Mouse (Mus musculus): ENCODE measurements around the gene Ifnlr1. TPM values are rescaled to one million over a fixed set of nuclear protein-coding genes. Genes with fewer than 3 reads are reported as not detected.
A peak's percentile ranks its signal among the peaks of the same experiment; 100 is the strongest.
"Not testable (repeated sequence)": the region's sequence is repeated elsewhere in the genome, so short reads cannot be mapped to it uniquely, and the experiment has no call there.

The Ifnlr1 gene
- total RNA-seq, 2 experiments from 2014 or later: 0.24 to 0.26 TPM

DNA sequence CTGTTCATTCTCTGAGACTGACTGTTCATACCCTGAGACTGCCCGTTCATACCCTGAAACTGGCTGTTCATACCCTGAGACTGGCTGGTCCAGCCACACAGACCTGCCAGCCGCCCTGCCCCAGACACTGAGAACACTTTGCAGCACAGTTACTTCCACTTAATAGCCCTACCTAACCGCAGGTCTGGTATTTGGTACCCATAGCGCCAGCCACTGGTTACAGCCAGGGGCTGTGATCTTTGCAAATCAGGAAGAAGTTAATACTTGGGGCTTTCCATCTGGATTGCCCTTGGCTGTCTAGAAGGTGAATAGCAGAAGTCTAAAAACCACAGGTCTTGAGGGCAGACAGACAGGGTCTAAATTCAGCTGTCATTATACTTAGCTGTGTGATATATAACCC lies 6.8 kb upstream of the Ifnlr1 start:
- intact Hi-C loops (cut with DNase I): no loop called here
- no peak for DNase-seq (ENCODE audit: extremely low spot score in 1 of 2, low spot score in 2 of 2)

DNA sequence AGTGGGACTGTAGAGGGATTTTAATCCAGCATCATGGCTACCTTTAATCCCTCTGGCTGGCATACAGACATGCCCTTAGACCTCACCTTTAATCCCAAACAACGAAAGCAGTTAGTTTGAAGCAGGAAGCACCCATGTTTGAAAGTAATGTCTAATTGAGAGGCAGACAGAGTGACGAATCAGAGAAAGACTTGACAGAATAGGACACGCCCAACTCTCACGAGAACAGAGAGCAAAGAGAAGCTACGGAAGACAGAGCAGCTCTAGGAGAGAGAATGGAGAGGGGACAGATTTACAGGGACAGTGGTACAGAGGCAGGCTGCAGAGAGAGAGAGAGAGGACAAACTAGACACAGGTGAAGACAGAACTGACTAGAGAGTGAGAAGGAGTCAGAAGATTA lies 4.3 kb upstream of the Ifnlr1 start:
- intact Hi-C loops (cut with DNase I): no loop called here
- no peak for DNase-seq (ENCODE audit: extremely low spot score in 1 of 2, low spot score in 2 of 2)

DNA sequence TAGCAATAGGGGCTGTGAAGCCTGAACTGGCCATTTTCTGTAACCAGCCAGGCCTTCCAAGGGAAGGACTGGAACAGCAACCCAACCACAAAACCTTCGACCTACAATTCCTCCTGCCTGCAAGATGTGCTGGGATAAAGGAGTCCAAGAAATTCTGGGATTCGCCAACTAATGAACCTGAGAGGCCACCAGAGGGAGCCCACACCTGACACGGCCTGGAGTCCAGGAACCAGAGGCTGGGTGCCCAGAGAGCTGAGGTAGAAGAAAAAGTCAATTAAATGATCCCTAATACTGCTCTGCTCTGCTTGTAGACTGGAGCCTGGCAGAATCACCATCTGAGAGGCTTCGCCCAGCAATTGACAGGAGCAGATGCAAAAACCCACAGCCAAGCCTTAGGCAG lies 2.5 kb upstream of the Ifnlr1 start:
- intact Hi-C loops (cut with DNase I): no loop called here
- DNase-seq (ENCODE audit: extremely low spot score in 1 of 2, low spot score in 2 of 2): peak in 1 of 2 experiments; percentile 44

DNA sequence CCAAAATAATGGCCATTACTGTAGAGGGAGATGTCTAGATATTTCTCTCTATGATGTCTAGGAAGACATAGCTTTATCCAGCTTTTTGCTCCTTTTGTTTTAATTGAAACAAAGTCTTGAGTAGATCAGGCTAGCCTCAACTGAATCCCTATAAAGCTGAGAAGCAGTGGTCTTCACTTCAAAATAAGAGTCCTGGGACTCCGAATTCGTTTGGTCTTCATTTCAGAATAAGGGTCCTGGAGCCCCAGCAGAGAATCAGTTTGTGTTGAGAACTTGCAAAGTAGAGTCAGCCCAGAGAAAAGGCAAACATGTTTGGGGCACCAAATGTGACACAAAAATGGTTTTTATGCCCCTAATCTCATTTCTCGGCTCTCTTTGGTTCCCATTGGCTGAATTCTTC lies 1.4 kb upstream of the Ifnlr1 start:
- DNase-seq (ENCODE audit: extremely low spot score in 1 of 2, low spot score in 2 of 2): no peak
- intact Hi-C loops (cut with DNase I): no loop called here

DNA sequence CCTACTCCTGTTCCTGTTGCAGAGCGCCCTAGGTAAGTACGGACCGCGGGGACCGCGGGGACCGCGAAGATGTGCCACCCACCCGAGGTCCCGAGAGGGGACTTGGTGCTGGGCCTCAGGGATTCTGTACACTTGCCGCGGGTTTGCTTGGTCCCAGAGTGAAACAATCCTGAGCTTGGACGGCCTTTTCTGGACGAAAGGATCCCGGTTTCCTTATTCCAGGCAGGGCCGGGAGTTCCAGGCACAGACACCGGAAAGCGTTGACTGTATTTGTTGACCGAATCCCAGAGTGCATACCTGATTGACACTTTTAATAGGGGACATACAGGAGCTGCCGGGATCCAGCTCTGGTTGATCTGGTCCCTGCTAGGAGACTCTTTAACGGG lies 474 bp downstream of the Ifnlr1 start:
- DNase-seq (ENCODE audit: extremely low spot score in 1 of 2, low spot score in 2 of 2): no peak
- intact Hi-C loops (cut with DNase I): no loop called here

DNA sequence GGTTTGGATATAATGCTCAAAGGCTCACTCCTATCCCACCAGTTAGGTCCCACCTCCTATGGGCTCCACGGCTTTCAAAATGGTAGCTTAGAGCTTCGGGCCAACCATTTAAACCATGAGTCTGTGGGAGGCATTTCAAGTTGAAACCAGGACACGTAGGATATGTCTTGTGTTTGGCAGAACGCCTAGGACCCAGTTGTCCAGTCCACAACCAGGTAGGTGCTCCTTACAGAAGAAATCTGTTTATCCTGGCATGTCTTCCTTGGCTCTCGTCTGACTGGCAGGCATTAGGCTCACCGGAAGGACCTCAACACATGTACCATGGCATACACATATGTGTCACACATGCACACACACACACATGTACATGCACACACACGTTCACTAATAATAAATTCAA lies 3.7 kb downstream of the Ifnlr1 start:
- intact Hi-C loops (cut with DNase I): no loop called here
- DNase-seq (ENCODE audit: extremely low spot score in 1 of 2, low spot score in 2 of 2): no peak

DNA sequence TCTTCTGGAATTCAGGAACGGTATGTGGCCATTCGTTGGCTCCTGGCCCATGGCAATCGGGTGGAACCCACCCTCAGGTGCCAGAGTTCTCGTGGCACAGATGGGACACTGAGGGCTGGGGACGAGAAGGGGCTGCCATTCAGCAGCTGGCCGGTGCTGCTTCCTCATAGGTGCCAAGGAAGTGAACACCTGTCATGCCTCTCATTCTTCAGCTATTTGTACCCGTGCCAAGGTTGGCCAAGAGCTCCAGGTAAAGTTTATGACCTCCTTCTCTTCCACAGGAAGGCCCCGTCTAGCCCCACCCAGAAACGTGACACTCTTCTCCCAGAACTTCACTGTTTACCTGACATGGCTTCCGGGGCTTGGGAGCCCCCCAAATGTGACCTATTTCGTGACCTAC lies 4.2 kb downstream of the Ifnlr1 start:
- DNase-seq (ENCODE audit: extremely low spot score in 1 of 2, low spot score in 2 of 2): no peak
- intact Hi-C loops (cut with DNase I): no loop called here

DNA sequence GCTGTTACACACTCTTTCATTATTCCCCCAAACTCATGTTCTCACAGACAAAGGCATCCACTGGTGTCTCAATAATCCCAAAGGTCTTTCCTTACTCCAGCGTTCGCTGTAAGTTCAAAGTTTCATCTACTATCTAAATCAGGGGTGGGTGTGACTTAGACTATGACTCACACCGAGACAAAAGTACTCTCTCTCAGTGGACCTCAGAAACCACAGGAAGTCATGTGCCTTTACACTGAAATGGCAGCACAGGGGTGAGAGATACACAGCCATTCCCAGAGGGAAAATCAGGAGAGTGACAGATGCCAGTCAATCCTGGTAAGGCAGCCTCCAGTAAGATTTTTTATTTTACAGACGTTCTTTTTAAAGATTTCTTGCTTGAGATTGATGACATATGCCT lies 6.8 kb downstream of the Ifnlr1 start:
- DNase-seq (ENCODE audit: extremely low spot score in 1 of 2, low spot score in 2 of 2): no peak
- intact Hi-C loops (cut with DNase I): no loop called here

DNA sequence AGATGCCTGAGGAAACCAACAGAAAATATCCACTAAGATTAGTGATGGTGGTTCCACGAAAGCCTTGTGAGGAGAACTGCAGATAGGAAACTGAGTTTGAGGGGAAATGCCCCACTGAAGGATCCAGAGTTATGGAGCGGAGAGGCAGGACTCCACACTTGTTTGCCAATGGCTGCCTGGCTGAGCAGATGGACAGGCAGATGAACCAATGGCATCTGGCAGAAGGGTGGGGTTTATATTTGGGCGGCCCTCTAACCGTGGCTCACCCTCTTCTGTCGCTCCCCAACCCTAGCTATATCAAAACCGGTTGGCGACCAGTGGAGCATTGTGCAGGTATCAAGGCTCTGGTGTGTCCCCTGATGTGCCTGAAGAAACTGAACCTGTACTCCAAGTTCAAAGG lies 12.4 kb downstream of the Ifnlr1 start:
- intact Hi-C loops (cut with DNase I): no loop called here
- DNase-seq (ENCODE audit: extremely low spot score in 1 of 2, low spot score in 2 of 2): no peak

DNA sequence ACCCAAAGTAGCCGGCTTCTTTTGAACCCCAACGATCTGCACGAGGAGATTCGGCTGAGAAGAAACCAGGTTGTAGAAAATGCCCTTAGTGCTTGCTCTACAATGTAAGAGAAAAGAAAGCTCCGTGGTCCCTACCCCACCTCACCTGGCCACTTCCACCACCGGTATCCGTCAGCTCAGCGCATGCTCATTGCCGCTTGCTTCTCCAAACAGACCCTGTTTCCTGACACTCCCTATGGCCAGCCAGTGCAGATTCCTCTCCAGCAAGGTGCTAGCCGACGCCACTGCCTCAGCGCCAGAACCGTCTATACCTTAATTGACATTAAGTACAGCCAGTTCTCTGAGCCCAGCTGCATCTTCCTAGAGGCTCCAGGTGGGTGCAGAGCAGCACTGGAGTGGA lies 17.4 kb downstream of the Ifnlr1 start:
- intact Hi-C loops (cut with DNase I): no loop called here
- no peak for DNase-seq (ENCODE audit: extremely low spot score in 1 of 2, low spot score in 2 of 2)

DNA sequence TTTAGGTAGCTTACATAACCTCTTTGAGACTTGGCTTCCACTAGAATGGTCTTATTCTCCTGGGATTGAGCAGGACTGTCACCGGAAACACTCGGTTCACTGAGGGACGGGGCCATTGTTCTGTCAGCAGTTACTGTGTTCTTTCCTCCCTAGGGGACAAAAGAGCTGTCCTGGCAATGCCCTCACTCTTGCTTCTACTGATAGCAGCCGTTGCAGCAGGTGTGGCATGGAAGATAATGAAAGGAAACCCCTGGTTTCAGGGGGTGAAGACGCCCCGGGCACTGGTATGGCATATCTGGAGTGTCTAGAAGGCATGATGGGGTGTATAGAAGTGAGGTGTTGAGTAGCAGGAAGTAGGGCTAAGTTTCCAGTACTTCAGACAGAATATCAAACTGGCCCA lies 17.9 kb downstream of the Ifnlr1 start:
- intact Hi-C loops (cut with DNase I): no loop called here
- no peak for DNase-seq (ENCODE audit: extremely low spot score in 1 of 2, low spot score in 2 of 2)

DNA sequence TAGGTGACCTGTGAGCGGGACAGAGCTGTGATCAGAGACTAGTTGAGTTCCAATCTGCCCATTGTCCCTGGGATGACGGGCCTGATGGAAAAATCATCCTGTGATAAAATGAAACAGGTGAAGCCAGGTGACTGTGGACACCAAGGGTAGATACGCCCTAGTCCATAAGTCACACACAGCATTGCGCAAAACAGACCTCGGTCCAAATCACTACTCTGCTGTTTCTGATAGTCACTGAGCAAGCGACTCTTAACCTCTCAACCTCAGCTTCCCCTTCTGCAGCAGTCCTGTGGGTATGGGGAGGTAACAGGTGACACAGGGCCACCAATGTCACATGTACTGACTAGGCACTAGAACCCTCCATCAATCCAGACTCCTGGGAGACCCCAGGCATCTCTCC lies 20.0 kb downstream of the Ifnlr1 start:
- intact Hi-C loops (cut with DNase I): no loop called here
- DNase-seq (ENCODE audit: extremely low spot score in 1 of 2, low spot score in 2 of 2): no peak

DNA sequence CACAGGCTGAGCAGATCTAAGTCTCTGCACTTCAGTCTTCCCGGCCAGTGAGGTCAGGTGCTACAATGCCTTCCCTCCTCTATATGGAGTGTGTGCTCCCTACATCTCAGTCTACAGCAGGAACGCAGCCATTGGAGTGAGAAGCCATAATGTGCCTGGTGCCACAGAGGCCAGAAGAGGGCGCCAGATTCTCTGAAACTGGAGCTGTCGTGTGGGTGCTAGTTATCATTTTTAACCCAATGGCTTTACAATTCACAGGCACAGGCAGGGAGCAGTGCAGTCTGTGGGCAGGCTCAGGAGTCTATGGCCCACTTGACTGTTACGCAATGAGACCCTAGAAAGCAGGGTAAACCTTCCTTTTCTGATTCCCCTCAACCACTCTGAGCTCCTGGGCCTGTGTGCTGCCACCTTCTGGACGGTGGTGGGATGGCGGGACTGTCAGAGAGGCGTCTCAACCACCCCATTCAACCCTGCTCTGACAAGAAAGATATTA lies 23.0 kb downstream of the Ifnlr1 start:
- DNase-seq (ENCODE audit: extremely low spot score in 1 of 2, low spot score in 2 of 2): peak; percentile 20 to 80
- intact Hi-C loops (cut with DNase I): loop anchor here (2.0 kb wide), 1 partner anchor 60 kb away; no protein-coding TSS in a partner anchor

DNA sequence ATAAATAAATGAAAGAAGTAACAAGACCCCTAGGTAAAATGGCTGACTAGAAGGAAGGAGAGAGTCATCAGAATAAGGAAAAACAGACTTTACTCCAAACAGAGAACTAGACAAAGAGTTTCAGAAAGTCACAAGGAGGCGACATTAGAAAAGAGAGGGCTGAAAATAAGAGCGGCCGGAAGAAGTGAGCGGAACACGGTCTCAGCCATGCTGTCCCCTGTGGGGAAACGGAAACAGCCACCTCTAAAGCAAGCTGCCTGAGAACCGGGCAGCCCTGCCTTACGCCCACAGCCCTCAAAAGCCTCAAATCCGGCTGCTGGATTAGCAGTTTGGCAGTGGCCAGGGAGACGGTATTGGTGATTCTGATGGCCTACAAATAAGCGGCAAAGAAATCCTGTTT lies 23.5 kb downstream of the Ifnlr1 start:
- intact Hi-C loops (cut with DNase I): loop anchor here (2.0 kb wide), 1 partner anchor 59 kb away; no protein-coding TSS in a partner anchor
- no peak for DNase-seq (ENCODE audit: extremely low spot score in 1 of 2, low spot score in 2 of 2)

DNA sequence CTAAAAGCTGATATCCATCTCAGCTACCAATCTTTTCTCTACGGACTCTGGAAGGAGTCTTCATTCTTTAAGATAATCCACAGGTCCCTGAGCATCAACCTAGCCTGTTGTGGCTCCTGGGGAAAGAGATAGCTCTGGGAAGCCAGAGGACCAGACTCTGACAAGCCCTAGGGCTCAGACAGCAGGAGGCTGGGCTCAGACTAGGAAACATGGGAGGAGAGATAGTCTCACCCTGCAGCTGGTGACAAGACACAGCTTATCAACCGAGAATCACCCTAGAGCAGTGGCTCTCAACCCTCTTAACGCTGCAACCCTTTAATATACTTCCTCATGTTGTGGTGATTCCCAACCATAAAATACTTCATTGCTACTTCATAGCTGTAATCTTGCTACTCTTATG lies 24.3 kb downstream of the Ifnlr1 start:
- intact Hi-C loops (cut with DNase I): no loop called here
- no peak for DNase-seq (ENCODE audit: extremely low spot score in 1 of 2, low spot score in 2 of 2)

DNA sequence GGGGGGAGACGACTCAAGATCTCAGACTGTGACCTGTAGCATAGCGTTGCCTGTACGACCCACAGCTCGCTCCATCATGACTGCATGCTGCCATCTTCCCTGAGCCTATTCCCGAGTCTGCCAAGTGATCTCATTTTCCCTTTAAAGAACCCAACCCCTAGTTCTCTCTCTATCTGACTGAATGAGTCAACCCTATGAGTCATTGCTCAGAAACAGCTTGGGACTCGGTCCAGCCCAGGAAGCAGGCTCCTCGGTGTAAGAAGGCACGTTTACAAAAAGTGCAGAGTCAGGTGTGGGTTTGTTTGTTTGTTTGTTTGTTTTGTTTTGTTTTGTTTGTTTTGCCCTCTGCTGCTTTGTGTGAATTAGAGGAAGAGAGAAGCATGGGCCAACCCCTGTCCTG lies 28.7 kb downstream of the Ifnlr1 start:
- intact Hi-C loops (cut with DNase I): no loop called here
- no peak for DNase-seq (ENCODE audit: extremely low spot score in 1 of 2, low spot score in 2 of 2)

DNA sequence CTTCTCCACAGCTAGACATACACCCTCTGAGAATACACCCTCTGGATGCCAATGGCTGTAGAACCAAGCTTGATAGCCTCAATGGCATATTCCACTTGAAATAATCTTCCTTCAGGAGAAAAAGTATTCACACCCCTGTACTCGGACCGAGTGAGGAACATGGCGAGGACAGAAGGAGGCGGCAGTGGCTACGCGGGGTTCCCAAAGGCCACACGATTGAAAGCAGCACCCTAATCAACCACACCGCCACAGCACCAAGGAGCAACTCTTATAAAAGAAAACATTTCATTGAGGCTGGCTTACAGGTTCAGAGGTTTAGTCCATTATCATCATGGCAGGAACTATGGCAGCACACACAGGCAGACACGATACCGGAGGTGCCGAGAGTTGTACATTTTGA lies 30.4 kb downstream of the Ifnlr1 start:
- intact Hi-C loops (cut with DNase I); DNase-seq (ENCODE audit: extremely low spot score in 1 of 2, low spot score in 2 of 2): not testable (repeated sequence)

DNA sequence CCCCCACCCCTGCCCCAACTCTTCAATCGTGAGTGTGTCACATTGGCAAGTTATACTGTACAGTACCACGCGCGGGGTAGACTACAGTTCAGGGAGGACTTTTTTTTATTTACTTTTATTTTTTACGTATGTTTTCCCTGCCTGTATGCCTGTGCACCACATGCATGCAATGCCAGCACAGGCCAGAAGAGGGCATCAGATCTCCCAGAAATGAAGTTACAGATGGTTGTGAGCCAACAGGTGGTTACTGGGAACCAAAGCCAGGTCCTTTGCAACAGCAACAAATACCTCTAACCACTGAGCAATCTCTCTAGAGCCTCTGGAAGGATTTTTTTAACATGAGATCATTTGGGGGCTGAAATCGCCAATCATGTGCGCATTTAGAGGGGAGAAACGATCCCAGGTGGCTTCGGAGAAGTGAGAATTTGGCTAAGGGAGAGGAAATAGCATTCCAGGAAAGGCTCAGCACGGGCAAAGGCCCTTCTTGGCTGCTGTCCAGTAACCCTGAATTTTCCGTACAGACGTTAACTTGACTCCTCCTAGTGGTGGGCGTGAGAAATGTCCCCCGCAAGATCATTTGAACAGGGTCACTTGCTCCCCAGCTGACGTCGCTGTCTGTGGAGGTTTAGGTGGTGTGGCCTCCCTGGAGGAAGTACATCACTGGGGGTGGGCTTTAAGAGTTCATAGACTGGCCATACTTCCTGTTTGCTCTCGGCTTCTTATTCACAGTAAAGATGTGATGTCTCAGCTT lies 36.6 kb downstream of the Ifnlr1 start:
- intact Hi-C loops (cut with DNase I): no loop called here
- DNase-seq (ENCODE audit: extremely low spot score in 1 of 2, low spot score in 2 of 2): no peak

DNA sequence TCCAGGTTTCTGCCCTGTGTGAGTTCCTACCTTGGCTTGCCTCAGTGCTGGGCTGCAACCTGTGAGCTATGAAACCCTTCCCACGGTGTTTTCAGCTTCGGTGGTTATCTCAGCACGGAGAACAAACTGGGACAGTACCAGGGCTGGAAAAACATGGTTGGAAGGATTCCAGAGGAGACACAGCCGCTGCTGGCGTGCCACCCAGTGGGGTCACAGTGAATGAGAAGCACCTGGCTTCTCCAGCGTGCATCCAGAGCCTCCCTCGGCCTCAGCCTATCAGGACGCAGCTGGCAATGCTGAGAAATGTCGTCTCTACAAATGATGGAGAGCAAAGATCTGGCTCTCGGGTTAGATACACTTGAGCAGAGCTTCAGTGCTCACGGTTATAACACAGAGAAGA lies 40.3 kb downstream of the Ifnlr1 start:
- intact Hi-C loops (cut with DNase I): no loop called here
- DNase-seq (ENCODE audit: extremely low spot score in 1 of 2, low spot score in 2 of 2): no peak

DNA sequence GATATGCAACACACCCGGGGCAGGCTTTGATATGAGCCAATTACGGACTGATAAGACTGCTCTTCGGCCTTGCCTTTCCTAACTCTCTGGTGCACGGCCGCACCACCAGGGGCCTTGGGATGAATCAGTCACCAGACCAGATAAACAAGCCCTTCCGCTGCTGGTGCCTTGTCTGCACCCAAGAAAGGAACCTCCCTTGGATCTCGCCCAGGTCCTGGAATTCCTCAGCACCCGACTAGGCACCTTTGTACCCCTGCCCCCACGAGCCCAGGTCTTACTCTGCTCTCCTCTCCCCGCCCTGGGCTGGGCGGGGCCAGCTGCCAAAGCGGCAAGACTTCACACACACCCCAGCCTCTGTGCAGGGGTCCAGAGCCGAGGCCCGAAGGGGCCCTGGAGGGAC lies 41.7 kb downstream of the Ifnlr1 start, which contains the start of gene Il22ra1:
Gene Il22ra1, plus strand, starts transcription at position 356 of the 400 bp plus-strand sequence.
- DNase-seq (ENCODE audit: extremely low spot score in 1 of 2, low spot score in 2 of 2): no peak
- intact Hi-C loops (cut with DNase I): no loop called here

DNA sequence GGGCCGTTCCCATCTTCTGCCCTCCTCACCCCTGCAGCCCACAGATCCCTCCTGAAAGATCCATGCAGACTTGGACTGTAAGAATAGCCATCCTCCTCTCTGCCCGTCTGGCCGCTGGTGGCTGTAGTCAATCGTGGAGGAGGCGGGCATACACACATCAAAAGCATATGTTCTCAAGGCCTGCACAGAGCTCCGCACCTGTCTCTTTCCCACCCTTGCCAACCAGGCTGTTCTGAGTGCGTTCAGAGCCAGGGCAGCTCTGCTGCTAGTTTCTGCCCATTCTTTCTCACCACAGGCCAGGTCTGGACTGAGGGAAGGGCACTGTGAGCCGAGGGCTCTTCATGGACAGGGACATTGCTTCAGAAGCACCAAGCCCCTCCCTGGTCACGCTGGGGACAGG lies 44.1 kb downstream of the Ifnlr1 start:
- peak in 1 of 2 experiments; percentile 24 for DNase-seq (ENCODE audit: extremely low spot score in 1 of 2, low spot score in 2 of 2)
- intact Hi-C loops (cut with DNase I): no loop called here
